Mouse (Mus musculus) ES-Bruce4 (cell line): ENCODE measurements around the gene Pwp2. TPM values are rescaled to one million over a fixed set of nuclear protein-coding genes. Genes with fewer than 3 reads are reported as not detected.
"Not testable (repeated sequence)": the region's sequence is repeated elsewhere in the genome, so short reads cannot be mapped to it uniquely, and the experiment has no call there.

Experiments used
- H3K27ac ChIP-seq: 2 replicates; pipeline ENCODE4 v1.5.1; 2012; ENCODE audit warnings: low read length, inconsistent platforms; ENCODE audit not compliant: insufficient read depth
- H3K27me3 ChIP-seq: 2 replicates; pipeline ENCODE4 v1.6.1; 2012; ENCODE audit warnings: mild to moderate bottlenecking, low read length, inconsistent platforms; ENCODE audit not compliant: control insufficient read depth, poor library complexity, insufficient read depth, severe bottlenecking
- H3K36me3 ChIP-seq: 2 replicates; pipeline ENCODE4 v1.6.1; 2012; ENCODE audit warnings: inconsistent platforms, mild to moderate bottlenecking, low read length, moderate library complexity; ENCODE audit not compliant: control insufficient read depth, poor library complexity, insufficient read depth, severe bottlenecking
- H3K4me1 ChIP-seq: one replicate; pipeline ENCODE4 v1.8.1; 2011; ENCODE audit warnings: low read length; ENCODE audit not compliant: control insufficient read depth, insufficient read depth
- H3K4me3 ChIP-seq: 2 replicates; pipeline ENCODE4 v1.5.1; 2011; ENCODE audit warnings: low read depth, mild to moderate bottlenecking, low read length
- H3K9ac ChIP-seq: 2 replicates; pipeline ENCODE4 v1.6.1; 2012; ENCODE audit warnings: low read depth, mild to moderate bottlenecking, inconsistent platforms; ENCODE audit not compliant: poor library complexity, severe bottlenecking
- H3K9me3 ChIP-seq: replicated peaks from 2 replicates; pipeline ENCODE4 v1.6.1; 2012; ENCODE audit warnings: mild to moderate bottlenecking, low read length, inconsistent platforms; ENCODE audit not compliant: control insufficient read depth, poor library complexity, insufficient read depth, severe bottlenecking
- CTCF ChIP-seq: IDR thresholded peaks from one replicate; pipeline ENCODE4 v1.8.1; 2011; ENCODE audit warnings: low read depth, low read length
- EP300 ChIP-seq: IDR thresholded peaks from 2 replicates; pipeline ENCODE4 v1.6.1; 2011; ENCODE audit warnings: low read depth, low read length; ENCODE audit not compliant: insufficient read depth
- POLR2A ChIP-seq: IDR thresholded peaks from one replicate; pipeline ENCODE4 v1.8.1; 2011; ENCODE audit warnings: low read length; ENCODE audit not compliant: insufficient read depth
- polyA plus RNA-seq: library from polyadenylated mRNA; stranded (reverse); fragments of >200 nt; gene quantifications from 2 replicates; pipeline ENCODE4 v1.2.4, GENCODE M21; 2011; ENCODE audit warnings: low read depth; ENCODE audit not compliant: missing spikeins, insufficient read depth, insufficient read length

The Pwp2 gene
- polyA plus RNA-seq, 1 experiment, result 25.4 TPM

- no peak for TF ChIP-seq EP300
- TF ChIP-seq CTCF, result no peak
- no peak for TF ChIP-seq POLR2A
Observed at GRCm38 (mm10) chr10:78126311-78126710, 58.6 kb downstream of the Pwp2 start.

GRCm38 (mm10) chr10:78125061-78125460 lies 59.9 kb downstream of the Pwp2 start:
- not testable (repeated sequence) for H3K9ac ChIP-seq, H3K27me3 ChIP-seq, H3K9me3 ChIP-seq, H3K4me3 ChIP-seq, H3K4me1 ChIP-seq, H3K36me3 ChIP-seq, H3K27ac ChIP-seq

More at GRCm38 (mm10) chr10:78126311-78126710, 58.6 kb downstream of the Pwp2 start:
- H3K27me3 ChIP-seq, result no peaks in the 10 kb centered on the region
- no peak overlapping the region for H3K9ac ChIP-seq
- no peaks in the 10 kb centered on the region for H3K9me3 ChIP-seq
- H3K4me1 ChIP-seq, result no peaks in the 10 kb centered on the region
- H3K36me3 ChIP-seq, result no peaks in the 10 kb centered on the region
- no peak overlapping the region for H3K27ac ChIP-seq
- H3K4me3 ChIP-seq, result no peak overlapping the region

- H3K27ac ChIP-seq, H3K27me3 ChIP-seq, H3K9me3 ChIP-seq, H3K4me1 ChIP-seq, H3K4me3 ChIP-seq, H3K9ac ChIP-seq, H3K36me3 ChIP-seq: not testable (repeated sequence)
Observed at GRCm38 (mm10) chr10:78124137-78124536, 60.8 kb downstream of the Pwp2 start.

Other genes with a start within 250 kb of the Pwp2 start
- gene Trpm2, start 214.6 kb downstream of the Pwp2 start, polyA plus RNA-seq, result 0.07 TPM in 1 of 2 replicates, not detected in the other
- gene 1810043G02Rik, start 206.6 kb downstream of the Pwp2 start, polyA plus RNA-seq, result 4.2 and 4.7 TPM in 2 replicates
- gene Pfkl, start 175.1 kb downstream of the Pwp2 start, polyA plus RNA-seq, result 100 and 102 TPM in 2 replicates
- gene Dnmt3l, start 143.2 kb downstream of the Pwp2 start, polyA plus RNA-seq, result 175 and 179 TPM in 2 replicates
- 20.9 and 23.5 TPM in 2 replicates for gene Aire, start 141.5 kb downstream of the Pwp2 start, polyA plus RNA-seq
- gene Icosl, start 115.8 kb downstream of the Pwp2 start, polyA plus RNA-seq, result 12.7 and 13.5 TPM in 2 replicates
- 16.6 and 23.8 TPM in 2 replicates for gene D10Jhu81e, start 15.4 kb downstream of the Pwp2 start, polyA plus RNA-seq
- 20.6 and 22.0 TPM in 2 replicates for gene Trappc10, start 59.5 kb upstream of the Pwp2 start, polyA plus RNA-seq
- gene Agpat3, start 167.3 kb upstream of the Pwp2 start, polyA plus RNA-seq, result 56.0 and 57.7 TPM in 2 replicates
- 132 and 136 TPM in 2 replicates for gene Rrp1, start 227.9 kb upstream of the Pwp2 start, polyA plus RNA-seq
- gene Cstb, start 240.5 kb upstream of the Pwp2 start, polyA plus RNA-seq, result 212 and 214 TPM in 2 replicates